Mouse (Mus musculus): ENCODE data around the gene Gm8871. TPM values are rescaled to one million over a fixed set of nuclear protein-coding genes. Genes with fewer than 3 reads are reported as not detected.
"Not testable (repeated sequence)": the region's sequence is repeated elsewhere in the genome, so short reads cannot be mapped to it uniquely, and the experiment has no call there.

Gene Gm8871
- polyA plus RNA-seq (2014; fragmentation: Nextera tagmentation; extraction: Ambion mirVana): not detected in 2 replicates

- H3K27ac ChIP-seq (replicated peaks; ENCODE audit: low read depth, low read length); H3K4me3 ChIP-seq (ENCODE audit: low read depth, low read length); H3K9ac ChIP-seq (ENCODE audit: low read length); H3K9me3 ChIP-seq (ENCODE audit: control insufficient read depth, low read length); H3K4me2 ChIP-seq (ENCODE audit: low read depth, severe bottlenecking); H3K27me3 ChIP-seq (ENCODE audit: control insufficient read depth, insufficient read depth, low read length); H3K4me1 ChIP-seq (ENCODE audit: control insufficient read depth, insufficient read depth, low read length); ATAC-seq (ENCODE audit: insufficient number of reproducible peaks, low FRiP score, low TSS enrichment, low read depth); H3K36me3 ChIP-seq (ENCODE audit: control insufficient read depth, insufficient read depth, low read length); DNase-seq (ENCODE audit: low spot score): not testable (repeated sequence)
- 60% methylated on average over 1 of the region's 3 CpGs for WGBS
These were observed at the start of gene Gm8871, which contains the start of gene Gm8857 for GRCm38 (mm10) chr5:10947505-10947904. Gm8871 (plus strand) TSS chr5:10947805. Gm8857 (plus strand) TSS chr5:10947807.

DNA sequence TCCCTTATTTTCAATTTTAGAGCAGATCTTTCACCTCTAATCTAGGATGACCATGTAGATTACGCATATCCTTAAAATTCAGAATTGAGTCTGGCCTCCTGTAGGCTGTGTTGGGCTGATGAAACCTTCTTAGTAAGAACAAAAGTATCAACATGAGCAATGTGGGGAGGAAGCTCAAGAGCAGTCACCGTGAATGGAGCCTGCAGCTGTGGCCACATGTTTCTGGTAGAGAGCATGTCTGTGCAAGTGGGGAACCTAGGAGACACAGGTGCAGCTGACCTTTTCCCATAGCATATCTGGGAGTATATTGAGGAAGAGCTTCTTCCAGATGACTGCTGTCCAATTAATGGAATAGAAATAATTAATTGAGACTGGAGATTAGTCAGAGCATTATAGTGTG is 5.9 kb downstream of the Gm8871 start:
- 90% methylated on average over 2 of the region's 2 CpGs for whole genome bisulfite sequencing
- not testable (repeated sequence) for H3K27ac ChIP-seq (replicated peaks; ENCODE audit: low read depth, low read length); H3K4me2 ChIP-seq (ENCODE audit: low read depth, severe bottlenecking); H3K4me3 ChIP-seq (ENCODE audit: low read depth, low read length); H3K9me3 ChIP-seq (ENCODE audit: control insufficient read depth, low read length); H3K36me3 ChIP-seq (ENCODE audit: control insufficient read depth, insufficient read depth, low read length); H3K27me3 ChIP-seq (ENCODE audit: control insufficient read depth, insufficient read depth, low read length); DNase-seq (ENCODE audit: low spot score); ATAC-seq (ENCODE audit: insufficient number of reproducible peaks, low FRiP score, low TSS enrichment, low read depth); H3K4me1 ChIP-seq (ENCODE audit: control insufficient read depth, insufficient read depth, low read length); H3K9ac ChIP-seq (ENCODE audit: low read length)

GRCm38 (mm10) chr5:10958057-10958456 is 10.5 kb downstream of the Gm8871 start:
- DNase-seq (ENCODE audit: low spot score); H3K4me3 ChIP-seq (ENCODE audit: low read depth, low read length); H3K27me3 ChIP-seq (ENCODE audit: control insufficient read depth, insufficient read depth, low read length); H3K4me1 ChIP-seq (ENCODE audit: control insufficient read depth, insufficient read depth, low read length); ATAC-seq (ENCODE audit: insufficient number of reproducible peaks, low FRiP score, low TSS enrichment, low read depth); H3K9ac ChIP-seq (ENCODE audit: low read length); H3K36me3 ChIP-seq (ENCODE audit: control insufficient read depth, insufficient read depth, low read length); H3K27ac ChIP-seq (replicated peaks; ENCODE audit: low read depth, low read length); H3K4me2 ChIP-seq (ENCODE audit: low read depth, severe bottlenecking); H3K9me3 ChIP-seq (ENCODE audit: control insufficient read depth, low read length): not testable (repeated sequence)
- WGBS: 91% methylated on average over 5 of the region's 8 CpGs

Other genes with a start within 250 kb of the Gm8871 start
- not detected in 2 replicates for gene Gm8857, start within 50 bp of the Gm8871 start, polyA plus RNA-seq (2014; fragmentation: Nextera tagmentation; extraction: Ambion mirVana)
- gene Gm8879, start 179.8 kb downstream of the Gm8871 start, polyA plus RNA-seq (2014; fragmentation: Nextera tagmentation; extraction: Ambion mirVana): not detected in 2 replicates
- not detected in 2 replicates for gene Gm5861, start 235.3 kb downstream of the Gm8871 start, polyA plus RNA-seq (2014; fragmentation: Nextera tagmentation; extraction: Ambion mirVana)

All from limb, embryonic 11.5 days (tissue).